Mouse (Mus musculus) embryonic facial prominence, embryonic 15.5 days (tissue): ENCODE measurements around the gene Ifi27. TPM values are rescaled to one million over a fixed set of nuclear protein-coding genes. Genes with fewer than 3 reads are reported as not detected.
A peak's percentile ranks its signal among the peaks of the same experiment; 100 is the strongest.
"Not testable (repeated sequence)": the region's sequence is repeated elsewhere in the genome, so short reads cannot be mapped to it uniquely, and the experiment has no call there.

Source experiments
- ATAC-seq: fragments of 200-750 bp; cut with Nextera tagmentation; 2 replicates; pipeline ENCODE4 v1.8.0; 2017; ENCODE audit warnings: low read depth, moderate TSS enrichment; ENCODE audit not compliant: insufficient number of reproducible peaks, low FRiP score, low TSS enrichment
- H3K27ac ChIP-seq: fragments of 300-500 bp; sonication (generic); replicated peaks from 2 replicates; pipeline ENCODE4 v1.5.1; 2015; ENCODE audit warnings: mild to moderate bottlenecking, inconsistent platforms
- H3K27me3 ChIP-seq: fragments of 300-500 bp; sonication (generic); 2 replicates; pipeline ENCODE4 v1.6.1; 2015; ENCODE audit warnings: inconsistent platforms
- H3K36me3 ChIP-seq: fragments of 300-500 bp; sonication (generic); 2 replicates; pipeline ENCODE4 v1.6.1; 2015; ENCODE audit warnings: mild to moderate bottlenecking, inconsistent platforms
- H3K4me1 ChIP-seq: fragments of 300-500 bp; sonication (generic); 2 replicates; pipeline ENCODE4 v1.6.1; 2015; ENCODE audit warnings: inconsistent platforms
- H3K4me2 ChIP-seq: fragments of 300-500 bp; sonication (generic); replicated peaks from 2 replicates; pipeline ENCODE4 v1.6.1; 2015; ENCODE audit warnings: mild to moderate bottlenecking, inconsistent platforms
- H3K4me3 ChIP-seq: fragments of 300-500 bp; sonication (generic); replicated peaks from 2 replicates; pipeline ENCODE4 v1.5.1; 2015; ENCODE audit warnings: mild to moderate bottlenecking, inconsistent platforms
- H3K9ac ChIP-seq: fragments of 300-500 bp; sonication (generic); 2 replicates; pipeline ENCODE4 v1.6.1; 2015; ENCODE audit warnings: inconsistent platforms
- H3K9me3 ChIP-seq: fragments of 300-500 bp; sonication (generic); replicated peaks from 2 replicates; pipeline ENCODE4 v1.6.1; 2016; ENCODE audit warnings: inconsistent platforms
- WGBS: fragments of 180-500 bp; shearing (Covaris S2); methylation state at CpG from one replicate; pipeline ENCODE4 v1.1.7; 2015; 5-methylcytosine and 5-hydroxymethylcytosine counted together
- polyA plus RNA-seq: library from polyadenylated mRNA; unstranded; fragments of >200 nt; fragmentation: Nextera tagmentation; extraction: Ambion mirVana; gene quantifications from 2 replicates; pipeline ENCODE4 v1.2.1, GENCODE M21; 2015

Ifi27 gene
- polyA plus RNA-seq, 1 experiment from 2014 or later, result 77.5 TPM

DNA sequence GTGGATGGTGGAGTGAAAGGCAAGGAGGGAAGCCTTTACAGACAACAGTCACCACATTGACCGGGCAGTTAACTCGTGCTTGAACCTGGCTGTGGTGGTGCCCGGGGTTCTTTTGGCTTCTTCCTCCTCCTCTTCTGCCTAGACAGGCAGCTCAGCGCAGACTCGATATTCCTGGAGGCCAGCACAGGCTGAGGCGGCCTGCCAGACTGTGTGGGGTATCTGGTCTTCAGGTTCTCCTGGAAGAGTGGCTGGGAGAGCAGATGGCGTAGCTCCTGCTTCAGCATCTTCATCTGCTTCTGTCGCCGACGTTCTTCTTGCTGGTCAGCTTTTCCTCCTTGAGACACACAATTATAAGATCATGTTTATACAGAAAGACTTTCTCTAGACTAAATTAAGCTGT lies 25.9 kb upstream of the Ifi27 start:
- no peak overlapping the region for H3K9ac ChIP-seq
- no peaks in the 10 kb centered on the region for H3K9me3 ChIP-seq
- no peak overlapping the region for H3K4me2 ChIP-seq
- H3K4me1 ChIP-seq, result no peaks in the 10 kb centered on the region
- no peaks in the 10 kb centered on the region for H3K27me3 ChIP-seq
- H3K36me3 ChIP-seq, result peaks cover 94% of the 10 kb centered on the region
- no peak overlapping the region for H3K4me3 ChIP-seq
- no peak overlapping the region for H3K27ac ChIP-seq
- no peak for ATAC-seq
- 91% methylated on average over 10 of the region's 10 CpGs for WGBS

DNA sequence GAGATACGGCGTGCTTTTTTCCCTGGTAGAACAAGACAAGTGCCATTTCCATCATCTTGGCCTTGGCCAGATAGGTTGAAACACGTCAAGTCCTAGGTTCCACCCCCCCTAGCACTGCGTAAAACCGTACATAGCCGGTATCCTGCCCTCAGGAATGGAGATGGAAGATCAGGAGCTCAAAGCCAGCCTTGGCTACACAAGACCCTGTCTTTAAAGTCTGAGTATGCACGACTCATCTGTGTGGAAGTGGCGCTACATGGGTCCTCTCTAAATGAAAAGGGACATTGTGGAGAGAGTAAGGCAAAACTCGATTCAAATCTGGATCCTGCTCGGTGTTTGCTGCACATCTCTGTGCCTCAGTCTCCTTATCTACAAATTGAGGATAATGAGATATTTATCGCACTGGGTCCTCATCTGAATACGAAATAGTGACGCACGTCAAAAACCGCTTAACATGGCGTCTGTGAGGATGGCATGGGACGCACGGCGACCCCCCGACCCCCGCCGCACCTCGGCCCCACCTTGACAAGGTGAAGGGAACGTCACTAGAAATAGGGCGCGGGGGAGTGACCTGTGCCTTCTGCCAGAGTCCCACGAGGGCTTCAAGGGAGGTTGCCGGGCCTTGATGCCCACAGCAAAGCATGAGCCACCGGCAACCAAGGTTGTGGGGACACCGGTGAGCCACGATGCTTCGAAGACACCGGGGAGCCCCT lies 8.8 kb upstream of the Ifi27 start:
- peaks cover 5% of the 10 kb centered on the region; the same call in 1 of the 2 replicates for H3K36me3 ChIP-seq
- H3K4me1 ChIP-seq, result peaks cover 27% of the 10 kb centered on the region
- ATAC-seq, result peak; percentile 41
- no peaks in the 10 kb centered on the region for H3K27me3 ChIP-seq
- H3K9ac ChIP-seq, result peak overlapping the region; percentile 93
- peak overlapping the region; percentile 78 for H3K4me2 ChIP-seq
- no peaks in the 10 kb centered on the region for H3K9me3 ChIP-seq
- 9% methylated on average over 33 of the region's 33 CpGs for WGBS
- H3K4me3 ChIP-seq, result peak overlapping the region; percentile 96
- H3K27ac ChIP-seq, result 0 out of 2 replicates have a peak overlapping the region, but pooled peaks have one; percentile 29

DNA sequence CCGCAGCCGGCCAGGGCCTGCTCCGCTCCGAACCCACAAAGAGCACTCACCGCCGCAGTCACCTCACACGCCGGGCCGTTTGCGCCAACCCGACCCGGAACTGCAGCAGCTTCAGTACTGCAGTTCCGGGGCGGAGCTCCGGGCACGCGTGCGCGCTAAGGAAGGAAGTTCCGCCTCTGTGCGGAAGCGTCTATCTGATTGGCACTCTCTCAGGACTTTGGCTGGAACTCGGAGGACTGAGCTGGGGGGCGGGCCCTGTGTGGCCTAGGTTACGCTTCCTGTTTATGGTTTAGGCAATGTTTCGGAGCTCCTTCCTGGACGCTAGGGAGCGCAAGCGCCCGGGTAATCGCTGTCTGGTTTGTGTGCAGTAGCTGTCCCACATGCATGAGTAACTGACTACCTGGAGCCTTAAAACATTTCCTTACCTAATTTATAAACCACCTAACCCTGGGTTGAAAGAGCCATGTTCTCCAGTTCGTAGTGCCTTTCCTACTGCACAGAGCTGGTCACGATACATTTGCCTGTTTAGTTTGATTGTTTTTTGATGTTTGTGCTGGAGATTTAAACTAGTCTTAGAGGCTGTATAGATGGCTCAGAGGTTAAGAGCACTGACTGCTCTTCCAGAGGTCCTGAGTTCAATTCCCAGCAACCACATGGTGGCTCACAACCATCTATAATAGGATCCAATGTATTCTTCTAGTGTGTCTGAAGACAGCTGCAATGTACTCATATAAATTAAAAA lies 8.1 kb upstream of the Ifi27 start, which contains the start of gene Ddx24:
Gene Ddx24 (minus strand): TSS at position 102 of the 742 bp plus-strand sequence.
- Histone ChIP-seq H3K27ac (peak within 1 kb of the TSS; percentile 58; the same call in 1 of the 2 replicates), H3K4me3 (peak within 1 kb of the TSS; percentile 96), H3K27me3 (no peaks in the 10 kb centered on the region), H3K4me2 (peak within 1 kb of the TSS; percentile 78), H3K4me1 (peaks cover 27% of the 10 kb centered on the region), H3K36me3 (peaks cover 5% of the 10 kb centered on the region; the same call in 1 of the 2 replicates), H3K9me3 (no peaks in the 10 kb centered on the region), H3K9ac (peak within 1 kb of the TSS; percentile 93)
- peak; percentile 100 for ATAC-seq
- 2% methylated on average over 33 of the region's 33 CpGs for WGBS

DNA sequence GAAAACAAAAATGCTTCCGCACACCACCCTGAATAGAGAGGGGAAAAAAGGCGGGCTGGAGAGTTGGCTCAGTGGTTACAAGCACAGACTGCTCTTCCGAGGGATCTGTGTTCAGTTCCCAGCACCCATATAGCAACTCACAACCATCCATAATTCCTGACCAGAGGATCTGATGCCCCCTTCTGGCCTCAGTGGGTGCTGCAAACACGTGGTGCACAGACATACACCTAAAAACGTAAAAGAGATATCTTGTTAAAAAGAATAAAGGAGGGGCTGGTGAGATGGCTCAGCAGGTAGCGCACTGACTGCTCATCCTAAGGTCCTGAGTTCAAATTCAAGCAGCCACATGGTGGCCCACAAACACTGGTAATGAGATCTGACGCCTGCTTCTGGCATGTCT lies 7.3 kb upstream of the Ifi27 start:
- no peak overlapping the region for H3K4me3 ChIP-seq
- no peak for ATAC-seq
- no peak overlapping the region for H3K27ac ChIP-seq
- H3K4me1 ChIP-seq, result peaks cover 22% of the 10 kb centered on the region
- WGBS, result 88% methylated on average over 7 of the region's 7 CpGs
- no peak overlapping the region for H3K4me2 ChIP-seq
- H3K9ac ChIP-seq, result no peak overlapping the region
- H3K9me3 ChIP-seq, result no peaks in the 10 kb centered on the region
- peaks cover 5% of the 10 kb centered on the region; the same call in 1 of the 2 replicates for H3K36me3 ChIP-seq
- no peaks in the 10 kb centered on the region for H3K27me3 ChIP-seq

DNA sequence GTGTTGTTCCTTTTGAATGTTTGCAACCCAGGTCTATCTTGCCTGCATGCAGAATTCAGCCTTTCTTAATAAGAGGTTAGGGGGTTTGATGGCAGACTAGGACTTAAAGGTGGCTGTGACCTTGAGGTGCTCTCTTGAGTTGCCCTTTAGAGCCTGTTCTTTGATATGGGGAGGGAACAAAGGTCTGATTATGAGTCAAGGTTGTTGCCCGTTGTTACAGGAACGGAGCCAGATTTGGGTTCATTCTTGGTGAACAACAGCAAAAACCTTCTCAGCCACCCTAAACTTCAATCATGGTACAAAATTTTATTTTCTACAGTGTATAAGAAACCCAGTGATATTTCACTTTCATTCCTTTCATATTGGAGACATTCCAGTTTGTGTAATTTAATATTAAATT lies 581 bp upstream of the Ifi27 start:
- 87% methylated on average over 2 of the region's 2 CpGs for WGBS
- Histone ChIP-seq H3K27ac (no peak overlapping the region), H3K4me3 (no peak overlapping the region), H3K9me3 (no peaks in the 10 kb centered on the region), H3K4me2 (no peak overlapping the region), H3K4me1 (no peaks in the 10 kb centered on the region), H3K9ac (no peak overlapping the region), H3K36me3 (no peaks in the 10 kb centered on the region), H3K27me3 (no peaks in the 10 kb centered on the region)
- ATAC-seq, result no peak

DNA sequence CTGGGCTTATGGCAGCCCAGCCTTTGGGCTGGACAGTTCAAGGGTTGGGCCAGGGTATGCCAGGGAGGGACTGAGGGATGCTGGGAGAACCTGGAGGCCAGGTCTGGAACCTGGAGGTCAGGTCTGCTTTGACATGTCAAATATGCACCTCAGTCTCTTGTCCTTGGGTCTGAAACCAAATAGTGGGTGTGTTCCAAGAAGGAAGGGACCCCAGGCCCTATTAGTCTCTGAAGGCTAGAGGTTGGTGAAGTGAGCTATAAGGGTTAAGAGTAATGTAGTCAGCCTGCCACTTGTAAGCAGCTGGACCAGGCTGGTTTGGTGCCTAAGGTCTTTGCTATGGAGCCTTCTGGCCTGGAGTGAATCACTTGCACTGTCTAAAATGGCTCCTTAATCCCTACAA lies 850 bp downstream of the Ifi27 start:
- Histone ChIP-seq H3K4me3 (peak overlapping the region; percentile 38), H3K27ac (no peak overlapping the region), H3K27me3 (no peaks in the 10 kb centered on the region), H3K36me3 (no peaks in the 10 kb centered on the region), H3K4me2 (peak overlapping the region; percentile 41; the same call in 1 of the 2 replicates), H3K4me1 (no peaks in the 10 kb centered on the region), H3K9me3 (no peaks in the 10 kb centered on the region), H3K9ac (no peak overlapping the region)
- ATAC-seq, result no peak

DNA sequence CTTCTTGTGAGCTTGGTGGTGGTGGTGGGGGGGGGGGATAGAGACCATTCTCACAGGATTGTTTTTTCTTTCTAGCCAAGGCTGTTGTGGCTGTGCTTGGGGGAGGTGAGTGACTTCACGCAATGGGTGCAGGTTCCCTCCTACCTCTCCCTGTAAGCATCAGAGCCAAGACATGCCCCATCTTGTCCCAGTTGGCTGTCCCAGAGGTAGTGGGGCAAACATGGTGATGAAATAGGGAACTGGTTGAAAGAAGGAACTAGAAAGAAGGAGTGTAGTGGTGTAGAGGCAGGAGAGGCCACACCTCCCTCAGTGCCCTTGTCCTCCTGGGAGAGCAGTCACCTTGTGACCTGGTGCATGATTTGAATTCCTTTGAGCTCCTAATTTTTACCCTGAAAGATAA lies 3.6 kb downstream of the Ifi27 start:
- Histone ChIP-seq H3K9me3 (no peaks in the 10 kb centered on the region), H3K4me3 (no peak overlapping the region), H3K36me3 (no peaks in the 10 kb centered on the region), H3K4me1 (no peaks in the 10 kb centered on the region), H3K27ac (no peak overlapping the region), H3K27me3 (no peaks in the 10 kb centered on the region), H3K9ac (no peak overlapping the region), H3K4me2 (no peak overlapping the region)
- no peak for ATAC-seq
- 74% methylated on average over 1 of the region's 1 CpGs for WGBS

DNA sequence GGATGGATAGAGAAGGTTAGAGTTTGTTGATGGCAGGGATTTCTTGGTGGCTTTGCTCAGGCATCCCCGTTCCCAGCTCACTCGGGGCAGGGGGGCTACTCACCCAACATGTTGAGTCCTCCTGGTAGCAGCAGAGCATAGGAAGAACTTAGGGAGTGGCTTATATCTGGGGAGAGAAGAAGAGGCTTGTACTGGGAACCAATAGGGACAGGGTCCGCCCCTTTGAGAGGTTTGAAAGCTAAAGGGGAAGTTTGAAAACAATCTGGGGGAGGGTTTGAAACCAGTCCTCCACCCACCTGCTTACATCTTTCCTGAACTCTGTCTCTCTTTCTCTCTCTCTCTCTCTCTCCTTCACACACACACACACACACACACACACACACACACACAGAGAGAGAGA lies 9.5 kb downstream of the Ifi27 start, which contains the start of gene Ifi27l2a:
Gene Ifi27l2a (minus strand): TSS at position 157 of the 400 bp plus-strand sequence.
- H3K4me2 ChIP-seq, result no peak within 1 kb of the TSS
- WGBS, result 31% methylated on average over 3 of the region's 3 CpGs
- H3K9me3 ChIP-seq, result no peaks in the 10 kb centered on the region
- ATAC-seq, result no peak
- no peak within 1 kb of the TSS for H3K27ac ChIP-seq
- no peaks in the 10 kb centered on the region for H3K27me3 ChIP-seq
- no peaks in the 10 kb centered on the region for H3K36me3 ChIP-seq
- H3K9ac ChIP-seq, result no peak within 1 kb of the TSS
- H3K4me1 ChIP-seq, result no peaks in the 10 kb centered on the region
- no peak within 1 kb of the TSS for H3K4me3 ChIP-seq

DNA sequence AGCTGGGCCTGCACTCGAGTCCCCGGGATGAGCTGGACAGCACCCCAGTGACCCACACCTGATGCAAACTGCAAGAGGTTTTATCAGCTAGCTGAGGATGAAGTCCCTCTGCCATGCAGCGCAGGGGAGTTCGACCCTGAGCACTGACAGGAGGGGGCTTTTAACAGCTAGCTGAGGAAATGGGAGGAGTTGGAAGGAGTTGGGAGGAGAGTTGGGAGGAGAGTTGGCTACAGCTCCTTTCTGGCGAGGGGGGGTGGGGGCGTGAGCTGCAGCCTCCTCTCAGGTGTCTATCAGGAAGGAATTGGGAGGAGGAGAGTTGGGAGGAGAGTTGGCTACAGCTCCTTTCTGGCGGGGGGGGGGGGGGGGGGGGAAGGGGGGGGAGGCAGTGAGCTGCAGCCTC lies 10.2 kb downstream of the Ifi27 start:
- H3K27ac ChIP-seq, H3K9ac ChIP-seq, H3K36me3 ChIP-seq, H3K9me3 ChIP-seq, H3K4me1 ChIP-seq, ATAC-seq, H3K4me2 ChIP-seq, H3K4me3 ChIP-seq, H3K27me3 ChIP-seq: not testable (repeated sequence)
- WGBS, result 32% methylated on average over 6 of the region's 7 CpGs

DNA sequence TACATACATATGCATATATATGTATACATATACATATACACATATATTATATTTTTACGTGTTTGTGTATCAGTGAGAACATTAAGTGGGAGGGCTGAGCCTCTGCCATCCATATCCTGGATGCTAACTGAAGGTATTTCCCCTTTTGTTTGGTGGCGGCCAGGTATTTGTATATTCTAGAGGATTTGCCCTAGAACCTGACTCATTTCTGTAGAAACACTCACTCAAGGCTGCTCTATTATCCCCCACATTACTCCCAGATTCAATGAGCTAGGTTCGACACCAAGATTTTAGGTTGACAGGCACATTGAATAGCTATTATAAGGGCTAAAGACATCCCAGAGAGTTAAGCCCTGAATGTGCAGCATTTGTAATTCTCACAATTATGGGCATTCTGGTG lies 11.0 kb downstream of the Ifi27 start:
- Histone ChIP-seq H3K27me3 (no peaks in the 10 kb centered on the region; the same call in 1 of the 2 replicates), H3K9me3 (no peaks in the 10 kb centered on the region), H3K9ac (no peak overlapping the region), H3K4me1 (no peaks in the 10 kb centered on the region), H3K27ac (no peak overlapping the region), H3K36me3 (no peaks in the 10 kb centered on the region), H3K4me3 (no peak overlapping the region), H3K4me2 (no peak overlapping the region)
- WGBS, result 79% methylated on average over 3 of the region's 3 CpGs
- no peak for ATAC-seq

DNA sequence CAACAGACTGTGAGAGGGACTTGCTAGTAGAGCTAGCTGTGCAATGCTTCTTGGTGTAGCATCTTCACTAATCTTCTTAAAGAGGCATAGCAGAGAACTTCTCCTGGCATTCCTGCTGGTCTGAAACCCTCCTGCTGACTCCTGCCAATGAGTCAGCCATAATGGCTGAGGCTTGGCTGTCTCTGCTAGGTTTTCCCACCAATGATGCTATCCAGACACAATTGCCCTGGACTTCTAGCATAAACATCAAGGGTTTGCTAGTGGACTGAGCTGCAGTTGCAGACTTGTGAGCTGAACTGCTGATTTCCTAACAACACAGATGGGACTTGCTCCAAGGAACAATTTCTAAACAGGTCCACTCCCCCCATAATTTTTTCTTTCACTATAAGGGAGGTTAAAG lies 19.4 kb downstream of the Ifi27 start:
- Histone ChIP-seq H3K4me3 (no peak overlapping the region), H3K4me2 (no peak overlapping the region), H3K27me3 (no peaks in the 10 kb centered on the region; the same call in 1 of the 2 replicates), H3K27ac (no peak overlapping the region), H3K9me3 (no peaks in the 10 kb centered on the region), H3K9ac (no peak overlapping the region), H3K4me1 (no peaks in the 10 kb centered on the region), H3K36me3 (no peaks in the 10 kb centered on the region)
- no peak for ATAC-seq
